18 mouse cellular contexts compared by ENCODE assay signal in genomic region chr2:78331736-78332475, GRCm38 (mm10).
DNase-seq lines count a peak whose midpoint lies in the region; ATAC-seq lines count a peak whose summit lies in the region.
"Had no signal": no experiment of that assay in that cellular context is flagged by ENCODE, and none has a peak within 500 bp of the region (broad histone marks: within the 10 kb centered on the region; RNA-seq: fewer than 3 reads in every experiment).

No protein-coding gene starts in this region.

- no peak overlapping the region for H3K27ac ChIP-seq in heart, embryonic 12.5 days (ENCODE audit: poor library complexity, severe bottlenecking)
- H3K27ac ChIP-seq in heart, embryonic 15.5 days, result no peak overlapping the region
- H3K27ac ChIP-seq: hindbrain, postnatal 0 days; macrophage; midbrain, embryonic 13.5 days; neural tube, embryonic 15.5 days had no signal

- H3K27me3 ChIP-seq in heart, embryonic 12.5 days (replicated peaks), result no peaks in the 10 kb centered on the region
- no peaks in the 10 kb centered on the region for H3K27me3 ChIP-seq in heart, embryonic 15.5 days
- H3K27me3 ChIP-seq: midbrain, embryonic 13.5 days; neural tube, embryonic 15.5 days had no signal

- H3K4me2 ChIP-seq in heart, embryonic 12.5 days, result no peak overlapping the region
- no peak overlapping the region for H3K4me2 ChIP-seq in heart, embryonic 15.5 days
- H3K4me2 ChIP-seq: liver, embryonic 11.5 days; midbrain, embryonic 13.5 days; neural tube, embryonic 15.5 days had no signal

- DNase-seq in heart, adult 18-20 months, result peak; percentile 57 to 73
- DNase-seq in cerebellum, adult 8-10 months, result peak; percentile 68
- DNase-seq in skeletal muscle tissue, adult 2 months (ENCODE audit: low read depth, low spot score), result peak; percentile 15
- no peak for DNase-seq in liver
- DNase-seq: kidney, adult 18-20 months; kidney, postnatal 10 days; left cerebral cortex, postnatal 4 days; lung, adult 2 months; right cerebral cortex, postnatal 4 days had no signal

- ATAC-seq in heart, embryonic 12.5 days (ENCODE audit: insufficient number of reproducible peaks, low FRiP score), result no peak
- 0 out of 2 replicates have a peak, but pooled peaks have one; percentile 39 for ATAC-seq in heart, embryonic 15.5 days (replicated peaks; ENCODE audit: insufficient number of reproducible peaks, insufficient read depth, low FRiP score, low read depth)
- no peak for ATAC-seq in erythroid progenitor cell, adult 5-6 weeks (replicated peaks; ENCODE audit: low FRiP score, poor library complexity, severe bottlenecking)
- ATAC-seq: forebrain, embryonic 14.5 days; hindbrain, postnatal 0 days; midbrain, embryonic 13.5 days had no signal

- H3K36me3 ChIP-seq in heart, embryonic 12.5 days, result no peaks in the 10 kb centered on the region
- no peaks in the 10 kb centered on the region for H3K36me3 ChIP-seq in heart, embryonic 15.5 days
- H3K36me3 ChIP-seq: midbrain, embryonic 13.5 days; neural tube, embryonic 15.5 days had no signal

- no peak overlapping the region for H3K4me3 ChIP-seq in heart, embryonic 12.5 days
- no peak overlapping the region for H3K4me3 ChIP-seq in heart, embryonic 15.5 days
- H3K4me3 ChIP-seq: midbrain, embryonic 13.5 days; neural tube, embryonic 15.5 days had no signal

- 71% methylated on average over 5 of the region's 5 CpGs for WGBS in heart, embryonic 12.5 days
- WGBS in heart, embryonic 15.5 days, result 69% methylated on average over 5 of the region's 5 CpGs

- H3K9ac ChIP-seq in heart, embryonic 12.5 days, result no peak overlapping the region
- H3K9ac ChIP-seq in heart, embryonic 15.5 days, result no peak overlapping the region
- H3K9ac ChIP-seq: midbrain, embryonic 13.5 days; neural tube, embryonic 15.5 days had no signal

- H3K9me3 ChIP-seq in heart, embryonic 12.5 days (replicated peaks), result 0 out of 2 replicates have a peak, but pooled peaks cover 4% of the 10 kb centered on the region
- no peaks in the 10 kb centered on the region for H3K9me3 ChIP-seq in heart, embryonic 15.5 days (replicated peaks)
- H3K9me3 ChIP-seq: midbrain, embryonic 13.5 days; neural tube, embryonic 15.5 days had no signal

- no peaks in the 10 kb centered on the region for H3K4me1 ChIP-seq in heart, embryonic 12.5 days (replicated peaks)
- H3K4me1 ChIP-seq in heart, embryonic 15.5 days (replicated peaks), result no peaks in the 10 kb centered on the region
- H3K4me1 ChIP-seq: midbrain, embryonic 13.5 days; neural tube, embryonic 15.5 days had no signal
